Mouse (Mus musculus): ENCODE measurements around the gene Sik3. TPM values are rescaled to one million over a fixed set of nuclear protein-coding genes. Genes with fewer than 3 reads are reported as not detected.
A peak's percentile ranks its signal among the peaks of the same experiment; 100 is the strongest.

Sik3 gene
- polyA plus RNA-seq, 1 experiment from 2014 or later: 11.7 TPM

DNA sequence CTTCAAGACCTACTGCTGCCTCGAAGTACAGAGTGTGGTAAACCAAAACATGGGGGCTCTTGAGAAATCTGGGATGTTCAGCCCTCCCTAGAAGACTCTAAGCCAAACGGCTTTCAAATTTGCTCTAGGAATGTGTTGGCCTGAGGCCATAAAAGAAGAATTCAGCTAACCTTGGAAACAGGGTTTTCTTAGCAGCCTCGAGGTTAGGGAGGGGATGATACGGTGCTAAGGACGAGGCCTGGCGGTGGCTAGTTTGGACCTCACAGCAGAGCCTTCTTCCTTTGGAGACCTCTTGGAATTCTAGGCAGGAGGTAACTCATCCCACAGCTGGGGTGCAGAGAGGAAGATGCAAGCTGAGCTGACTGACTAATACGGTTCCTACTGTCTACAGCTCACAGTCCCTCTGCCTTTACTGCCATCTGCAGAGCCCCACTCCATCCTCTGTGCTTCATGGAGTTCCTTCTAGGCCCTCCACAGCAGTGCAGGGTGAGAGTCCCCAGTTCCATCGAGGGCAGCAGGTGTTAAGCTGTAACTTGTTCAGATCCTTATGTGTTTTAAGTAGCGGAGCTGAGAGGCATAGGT lies 22.8 kb downstream of the Sik3 start:
- H3K9ac ChIP-seq: no peak overlapping the region
- H3K27ac ChIP-seq: no peak overlapping the region
- WGBS: 51% methylated on average over 9 of the region's 9 CpGs
- no peaks in the 10 kb centered on the region for H3K9me3 ChIP-seq (replicated peaks)
- no peaks in the 10 kb centered on the region for H3K36me3 ChIP-seq
- ATAC-seq (replicated peaks; ENCODE audit: insufficient number of reproducible peaks, insufficient read depth, low FRiP score, low read depth): no peak
- peaks cover 48% of the 10 kb centered on the region for H3K4me1 ChIP-seq (replicated peaks)
- no peak overlapping the region for H3K4me3 ChIP-seq
- H3K27me3 ChIP-seq: no peaks in the 10 kb centered on the region
- H3K4me2 ChIP-seq: no peak overlapping the region

DNA sequence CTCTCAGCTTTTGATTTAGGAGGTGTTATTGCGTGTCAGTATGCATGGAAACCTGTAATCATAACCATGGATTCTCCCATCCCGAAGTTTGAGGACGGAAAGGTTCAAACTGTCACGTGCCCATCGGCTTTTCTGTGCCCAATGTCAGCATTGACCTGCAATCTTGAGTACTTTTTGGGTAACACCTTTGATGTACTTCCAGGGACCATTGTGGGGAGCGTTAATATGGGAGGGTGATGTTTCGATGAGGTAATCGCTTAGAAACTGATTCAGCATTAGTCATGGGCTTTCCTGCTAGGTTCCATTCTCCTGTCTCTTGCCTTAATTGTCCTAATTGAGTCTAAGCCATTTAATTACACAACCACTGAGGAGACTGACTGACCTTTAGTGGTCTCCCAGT lies 24.3 kb downstream of the Sik3 start:
- 93% methylated on average over 8 of the region's 8 CpGs for WGBS
- peaks cover 35% of the 10 kb centered on the region for H3K4me1 ChIP-seq (replicated peaks)
- no peaks in the 10 kb centered on the region for H3K27me3 ChIP-seq
- no peak overlapping the region for H3K9ac ChIP-seq
- ATAC-seq (replicated peaks; ENCODE audit: insufficient number of reproducible peaks, insufficient read depth, low FRiP score, low read depth): no peak
- H3K4me2 ChIP-seq: no peak overlapping the region
- no peak overlapping the region for H3K4me3 ChIP-seq
- H3K36me3 ChIP-seq: no peaks in the 10 kb centered on the region
- H3K9me3 ChIP-seq (replicated peaks): no peaks in the 10 kb centered on the region
- H3K27ac ChIP-seq: no peak overlapping the region

DNA sequence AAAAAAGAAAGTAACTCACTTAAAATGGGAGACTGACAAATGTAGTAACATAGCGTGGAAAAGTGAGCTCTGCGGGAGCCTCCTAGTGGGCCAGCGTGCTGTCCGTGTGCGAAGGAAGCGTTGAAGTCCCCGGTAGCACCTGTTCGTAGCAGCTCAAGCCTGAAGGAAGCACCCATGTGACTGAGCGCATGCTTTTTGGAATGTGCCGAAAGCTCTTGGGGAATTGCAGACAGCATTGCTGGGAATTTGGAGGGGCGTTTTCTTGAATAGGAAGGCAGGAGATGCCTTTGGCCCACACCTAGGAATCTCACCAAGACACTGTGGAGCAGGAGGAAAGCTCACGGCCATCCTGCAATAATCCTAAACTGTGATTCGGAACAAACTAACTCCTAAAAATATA lies 26.2 kb downstream of the Sik3 start:
- Histone ChIP-seq H3K36me3 (no peaks in the 10 kb centered on the region), H3K4me3 (no peak overlapping the region), H3K9me3 (replicated peaks) (no peaks in the 10 kb centered on the region), H3K4me2 (no peak overlapping the region), H3K27me3 (no peaks in the 10 kb centered on the region), H3K9ac (no peak overlapping the region), H3K27ac (no peak overlapping the region), H3K4me1 (replicated peaks) (peaks cover 17% of the 10 kb centered on the region)
- 0 out of 2 replicates have a peak, but pooled peaks have one; percentile 27 for ATAC-seq (replicated peaks; ENCODE audit: insufficient number of reproducible peaks, insufficient read depth, low FRiP score, low read depth)
- 86% methylated on average over 13 of the region's 13 CpGs for WGBS

DNA sequence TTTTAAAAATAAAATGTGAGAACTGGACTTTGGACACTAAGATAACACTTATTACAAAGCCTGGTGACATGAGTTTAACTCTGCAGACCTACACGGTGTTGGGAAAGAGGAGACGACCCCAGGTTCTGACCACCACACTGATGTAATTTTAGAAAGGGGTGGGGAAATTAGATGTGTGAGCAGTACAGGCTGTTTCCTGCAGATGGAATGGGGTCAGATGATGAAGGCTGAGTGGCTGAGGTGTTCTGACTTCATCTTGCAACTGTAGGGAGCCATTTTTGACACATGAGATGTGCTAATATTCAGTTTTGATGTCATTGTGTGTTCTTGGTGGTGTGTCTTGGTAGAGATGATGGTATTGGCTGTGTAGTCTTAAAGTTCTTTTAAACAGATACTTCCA lies 28.6 kb downstream of the Sik3 start:
- Histone ChIP-seq H3K4me2 (no peak overlapping the region), H3K27me3 (no peaks in the 10 kb centered on the region), H3K4me3 (no peak overlapping the region), H3K4me1 (replicated peaks) (peaks cover 7% of the 10 kb centered on the region), H3K9ac (no peak overlapping the region), H3K9me3 (replicated peaks) (no peaks in the 10 kb centered on the region), H3K36me3 (no peaks in the 10 kb centered on the region), H3K27ac (no peak overlapping the region)
- 67% methylated on average over 2 of the region's 2 CpGs for WGBS
- no peak for ATAC-seq (replicated peaks; ENCODE audit: insufficient number of reproducible peaks, insufficient read depth, low FRiP score, low read depth)

DNA sequence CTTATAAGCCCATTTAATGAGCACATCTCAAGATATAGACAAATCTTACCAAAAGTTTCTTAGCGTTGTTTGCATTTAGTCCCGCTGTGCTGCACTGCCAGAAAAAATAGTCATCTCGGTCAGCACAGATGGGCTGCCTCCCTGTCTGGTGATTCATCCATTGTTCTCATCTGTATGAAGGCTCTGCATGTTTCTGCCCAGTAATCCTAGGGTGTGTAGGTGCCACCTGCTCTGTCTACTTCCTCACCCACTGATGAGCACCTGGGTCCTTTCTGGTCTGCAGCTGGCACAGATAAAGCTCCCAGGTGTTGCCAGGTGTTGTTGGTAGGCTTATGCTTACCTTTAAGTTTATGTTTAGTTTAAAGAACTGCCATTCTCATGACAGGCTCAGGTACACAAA lies 29.8 kb downstream of the Sik3 start:
- peaks cover 7% of the 10 kb centered on the region for H3K4me1 ChIP-seq (replicated peaks)
- no peak overlapping the region for H3K9ac ChIP-seq
- WGBS: 76% methylated on average over 3 of the region's 3 CpGs

DNA sequence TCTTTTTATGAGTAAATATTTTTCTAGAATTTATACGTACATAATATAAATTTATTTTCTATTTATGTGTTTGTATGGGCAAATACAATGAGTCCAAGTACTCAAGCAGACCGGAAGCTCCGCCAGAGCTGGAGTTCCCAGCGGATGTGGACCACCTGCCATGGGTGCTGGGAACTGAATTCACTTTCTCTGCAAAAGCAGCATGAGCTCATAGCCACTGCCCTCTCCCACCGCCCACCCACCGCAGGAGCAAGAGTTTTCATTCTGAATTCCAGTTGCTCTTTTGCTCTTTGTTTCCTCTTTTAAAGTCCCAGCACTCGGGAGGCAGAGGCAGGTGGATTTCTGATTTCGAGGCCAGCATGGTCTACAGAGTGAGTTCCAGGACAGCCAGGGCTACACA lies 31.0 kb downstream of the Sik3 start:
- Histone ChIP-seq H3K9me3 (replicated peaks) (no peaks in the 10 kb centered on the region), H3K27ac (no peak overlapping the region), H3K36me3 (no peaks in the 10 kb centered on the region), H3K4me3 (no peak overlapping the region), H3K27me3 (no peaks in the 10 kb centered on the region), H3K4me1 (replicated peaks) (peaks cover 6% of the 10 kb centered on the region), H3K4me2 (no peak overlapping the region), H3K9ac (no peak overlapping the region)
- 90% methylated on average over 8 of the region's 8 CpGs for WGBS
- no peak for ATAC-seq (replicated peaks; ENCODE audit: insufficient number of reproducible peaks, insufficient read depth, low FRiP score, low read depth)

More for the DNA sequence above, 29.8 kb downstream of the Sik3 start:
- no peak overlapping the region for H3K4me3 ChIP-seq
- no peaks in the 10 kb centered on the region for H3K27me3 ChIP-seq
- no peaks in the 10 kb centered on the region for H3K36me3 ChIP-seq
- H3K4me2 ChIP-seq: no peak overlapping the region
- ATAC-seq (replicated peaks; ENCODE audit: insufficient number of reproducible peaks, insufficient read depth, low FRiP score, low read depth): no peak
- H3K9me3 ChIP-seq (replicated peaks): no peaks in the 10 kb centered on the region
- H3K27ac ChIP-seq: no peak overlapping the region

DNA sequence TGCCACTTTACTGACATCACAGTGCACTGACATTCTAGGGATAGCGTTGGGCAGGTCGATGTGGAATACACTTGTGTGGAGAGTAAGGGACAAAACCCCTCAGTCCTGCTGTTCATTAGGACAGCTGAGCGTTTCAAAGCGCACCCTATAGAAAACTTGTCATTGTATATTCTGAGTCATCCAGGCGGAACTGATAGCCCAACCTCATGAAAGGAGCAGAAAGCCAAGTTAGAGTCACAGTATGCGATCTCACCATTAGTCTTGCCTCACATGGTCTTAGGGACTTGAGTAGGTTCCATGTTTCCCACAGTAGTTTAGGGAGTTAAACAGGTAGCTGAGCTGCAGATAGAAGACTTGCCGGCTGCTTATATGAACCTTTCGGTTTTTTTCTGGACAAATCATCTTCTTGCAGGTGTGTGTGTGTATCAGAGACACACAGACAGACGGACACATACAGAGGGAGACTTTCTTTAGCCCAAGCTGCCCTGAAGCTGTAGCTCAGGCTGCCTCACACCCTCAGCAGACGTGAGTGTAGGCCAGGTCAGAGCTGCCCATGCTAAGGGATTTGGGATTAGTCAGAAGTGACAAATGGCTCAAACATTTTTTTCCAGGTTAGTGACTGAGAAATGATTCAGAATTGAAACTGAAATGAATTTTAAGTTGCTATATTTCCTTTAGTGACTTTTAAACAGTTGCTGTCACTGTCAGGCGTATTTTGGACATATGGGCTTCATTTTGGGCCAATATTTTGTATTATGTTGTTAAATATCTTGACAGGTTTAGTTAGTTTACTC lies 34.3 kb downstream of the Sik3 start:
- Histone ChIP-seq H3K4me2 (no peak overlapping the region), H3K27me3 (no peaks in the 10 kb centered on the region), H3K36me3 (no peaks in the 10 kb centered on the region), H3K4me3 (no peak overlapping the region), H3K4me1 (replicated peaks) (peaks cover 16% of the 10 kb centered on the region), H3K27ac (no peak overlapping the region), H3K9ac (no peak overlapping the region), H3K9me3 (replicated peaks) (no peaks in the 10 kb centered on the region)
- 72% methylated on average over 11 of the region's 11 CpGs for WGBS
- ATAC-seq (replicated peaks; ENCODE audit: insufficient number of reproducible peaks, insufficient read depth, low FRiP score, low read depth): no peak

DNA sequence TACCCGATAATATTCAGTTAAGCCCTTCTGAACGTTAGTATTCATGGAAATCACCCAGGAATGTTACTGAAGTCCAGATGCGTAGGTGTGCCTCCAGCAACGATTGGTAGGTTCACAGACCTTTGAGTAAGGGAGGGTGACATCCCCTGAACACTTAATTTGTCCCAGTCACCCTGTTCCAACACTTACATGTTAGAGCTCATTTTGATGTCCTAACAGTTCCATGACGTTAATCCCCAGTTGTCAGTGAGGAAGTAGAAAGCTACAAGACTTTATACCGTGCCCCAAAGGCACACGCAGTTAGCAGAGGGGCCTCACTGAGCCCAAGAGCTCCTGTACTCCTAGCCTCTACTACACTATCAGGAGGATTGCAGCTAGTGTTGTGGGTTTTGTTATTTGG lies 36.9 kb downstream of the Sik3 start:
- Histone ChIP-seq H3K9ac (no peak overlapping the region), H3K27ac (peak overlapping the region; percentile 41; the same call in 1 of the 2 replicates)
- WGBS: 64% methylated on average over 7 of the region's 7 CpGs

DNA sequence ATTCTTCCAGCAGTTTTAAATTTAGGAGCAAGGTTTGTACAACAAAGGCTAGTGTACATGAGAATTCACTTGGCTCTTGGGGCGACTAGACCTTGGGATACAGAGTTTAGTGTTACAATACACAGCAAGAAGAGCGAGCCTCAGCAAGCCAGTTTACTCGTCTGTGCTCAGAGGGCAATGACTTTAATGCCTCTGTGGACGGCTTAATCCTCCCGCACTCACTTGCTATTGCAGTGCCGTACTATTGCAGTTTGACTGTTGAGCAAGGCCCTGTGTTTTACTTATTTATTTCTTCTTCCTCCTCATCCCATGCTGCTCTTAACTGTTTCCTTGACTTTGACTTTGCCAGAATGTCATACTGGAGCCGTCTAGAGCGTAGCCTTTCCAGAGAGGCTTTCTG lies 37.6 kb downstream of the Sik3 start:
- Histone ChIP-seq H3K9me3 (replicated peaks) (no peaks in the 10 kb centered on the region), H3K27ac (peak overlapping the region; percentile 41), H3K4me2 (no peak overlapping the region), H3K27me3 (no peaks in the 10 kb centered on the region), H3K4me1 (replicated peaks) (peaks cover 24% of the 10 kb centered on the region), H3K36me3 (no peaks in the 10 kb centered on the region), H3K9ac (no peak overlapping the region), H3K4me3 (no peak overlapping the region)
- no peak for ATAC-seq (replicated peaks; ENCODE audit: insufficient number of reproducible peaks, insufficient read depth, low FRiP score, low read depth)
- WGBS: 71% methylated on average over 8 of the region's 8 CpGs

More for the DNA sequence above, 36.9 kb downstream of the Sik3 start:
- Histone ChIP-seq H3K4me1 (replicated peaks) (peaks cover 20% of the 10 kb centered on the region), H3K4me2 (no peak overlapping the region), H3K4me3 (no peak overlapping the region), H3K36me3 (no peaks in the 10 kb centered on the region), H3K27me3 (no peaks in the 10 kb centered on the region), H3K9me3 (replicated peaks) (no peaks in the 10 kb centered on the region)
- ATAC-seq (replicated peaks; ENCODE audit: insufficient number of reproducible peaks, insufficient read depth, low FRiP score, low read depth): no peak

DNA sequence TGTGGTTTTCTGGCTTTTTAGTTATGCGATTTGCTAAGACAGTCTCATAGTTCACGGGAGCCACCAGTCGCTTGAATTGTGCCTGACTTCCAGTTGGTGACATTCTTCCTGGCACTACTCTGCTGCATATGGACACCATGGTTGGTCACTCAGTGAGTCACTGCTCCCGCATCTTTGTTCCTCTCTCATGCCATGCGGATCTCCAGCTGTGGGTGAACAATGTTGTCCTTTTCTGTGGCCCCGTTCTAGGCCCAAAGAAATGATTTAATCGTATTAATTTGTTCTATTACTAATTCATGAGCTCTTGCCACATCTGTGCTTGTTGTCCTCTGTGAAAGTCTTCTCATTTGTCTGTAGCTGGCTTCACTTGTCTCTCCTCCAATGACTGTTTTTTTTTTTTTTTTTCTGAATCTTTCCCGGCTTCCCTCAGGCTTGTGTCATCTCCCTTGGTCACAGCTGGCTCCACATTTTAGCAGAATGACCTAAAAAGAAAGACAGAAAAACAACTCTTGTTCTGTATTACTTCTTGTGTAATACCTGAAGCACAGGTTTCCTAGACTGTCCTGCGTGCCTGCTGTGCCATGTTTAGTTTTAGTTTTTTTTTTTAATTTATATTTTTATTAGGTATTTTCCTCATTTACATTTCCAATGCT lies 40.5 kb downstream of the Sik3 start:
- H3K9ac ChIP-seq: no peak overlapping the region
- H3K4me1 ChIP-seq (replicated peaks): peaks cover 31% of the 10 kb centered on the region
- no peak overlapping the region for H3K27ac ChIP-seq
- 82% methylated on average over 9 of the region's 9 CpGs for WGBS
- H3K9me3 ChIP-seq (replicated peaks): no peaks in the 10 kb centered on the region
- no peaks in the 10 kb centered on the region for H3K36me3 ChIP-seq
- H3K27me3 ChIP-seq: no peaks in the 10 kb centered on the region
- H3K4me3 ChIP-seq: no peak overlapping the region
- H3K4me2 ChIP-seq: no peak overlapping the region
- ATAC-seq (replicated peaks; ENCODE audit: insufficient number of reproducible peaks, insufficient read depth, low FRiP score, low read depth): no peak

DNA sequence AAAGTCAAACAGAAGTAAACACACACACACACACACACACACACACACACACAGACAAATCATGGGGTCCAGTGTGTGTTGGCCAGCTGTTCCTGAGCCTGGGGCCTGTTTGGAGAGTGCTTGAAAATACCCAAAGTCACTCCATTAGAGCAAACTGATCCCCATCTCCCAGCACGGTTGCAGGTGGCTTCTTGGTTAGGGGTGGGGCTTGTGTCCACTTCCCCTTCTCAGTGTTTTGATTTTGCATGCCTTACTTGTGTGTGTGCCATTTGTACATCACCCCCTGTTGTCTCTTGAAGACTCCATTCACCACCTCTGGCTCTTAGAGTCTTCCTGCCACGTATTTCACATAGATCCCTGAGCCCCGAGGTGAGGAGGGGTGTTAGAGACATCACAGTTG lies 45.4 kb downstream of the Sik3 start:
- ATAC-seq (replicated peaks; ENCODE audit: insufficient number of reproducible peaks, insufficient read depth, low FRiP score, low read depth): no peak
- WGBS: 77% methylated on average over 3 of the region's 3 CpGs
- H3K36me3 ChIP-seq: no peaks in the 10 kb centered on the region
- H3K9me3 ChIP-seq (replicated peaks): no peaks in the 10 kb centered on the region
- no peak overlapping the region for H3K4me2 ChIP-seq
- H3K9ac ChIP-seq: no peak overlapping the region
- peaks cover 19% of the 10 kb centered on the region for H3K4me1 ChIP-seq (replicated peaks)
- H3K27ac ChIP-seq: no peak overlapping the region
- H3K27me3 ChIP-seq: no peaks in the 10 kb centered on the region
- no peak overlapping the region for H3K4me3 ChIP-seq
